Mouse (Mus musculus) lung, postnatal 0 days (tissue): ENCODE data around the gene Rb1. TPM values are rescaled to one million over a fixed set of nuclear protein-coding genes. Genes with fewer than 3 reads are reported as not detected.
A peak's percentile ranks its signal among the peaks of the same experiment; 100 is the strongest.

ENCODE experiments used
- ATAC-seq: fragments of 200-750 bp; cut with Nextera tagmentation; 2 replicates; pipeline ENCODE4 v1.8.0; 2017; ENCODE audit warnings: moderate library complexity
- DNase-seq: peaks from one replicate; pipeline ENCODE4 v3.0.0-alpha.2; 2016; ENCODE audit warnings: low spot score
- H3K27ac ChIP-seq: fragments of 300-500 bp; sonication (generic); 2 replicates; pipeline ENCODE4 v1.5.1; 2014; ENCODE audit warnings: antibody characterized with exemption, mild to moderate bottlenecking, low read length, mixed read lengths
- H3K27me3 ChIP-seq: fragments of 300-500 bp; sonication (generic); replicated peaks from 2 replicates; pipeline ENCODE4 v1.6.1; 2014; ENCODE audit warnings: low read length, mixed read lengths; ENCODE audit not compliant: insufficient read depth
- H3K36me3 ChIP-seq: fragments of 300-500 bp; sonication (generic); 2 replicates; pipeline ENCODE4 v1.6.1; 2014; ENCODE audit warnings: low read length, mixed read lengths; ENCODE audit not compliant: insufficient read depth
- H3K4me1 ChIP-seq: fragments of 300-500 bp; sonication (generic); 2 replicates; pipeline ENCODE4 v1.6.1; 2014; ENCODE audit warnings: antibody characterized with exemption, low read depth, low read length, mixed read lengths; ENCODE audit not compliant: insufficient read depth
- H3K4me2 ChIP-seq: fragments of 300-500 bp; sonication (generic); replicated peaks from 2 replicates; pipeline ENCODE4 v1.6.1; 2014; ENCODE audit warnings: low read depth, mild to moderate bottlenecking, low read length, moderate library complexity, mixed read lengths
- H3K4me3 ChIP-seq: fragments of 300-500 bp; sonication (generic); 2 replicates; pipeline ENCODE4 v1.5.1; 2014; ENCODE audit warnings: low read depth, low read length
- H3K9ac ChIP-seq: fragments of 300-500 bp; sonication (generic); replicated peaks from 2 replicates; pipeline ENCODE4 v1.6.1; 2014; ENCODE audit warnings: low read depth, mild to moderate bottlenecking
- H3K9me3 ChIP-seq: fragments of 300-500 bp; sonication (generic); 2 replicates; pipeline ENCODE4 v1.6.1; 2016; ENCODE audit warnings: low read length, mixed read lengths
- CTCF ChIP-seq: IDR thresholded peaks from 2 replicates; pipeline ENCODE4 v1.5.1; 2016; ENCODE audit warnings: antibody characterized with exemption, mild to moderate bottlenecking
- EP300 ChIP-seq: IDR thresholded peaks from 2 replicates; pipeline ENCODE4 v1.6.1; 2016; ENCODE audit warnings: antibody characterized with exemption, mild to moderate bottlenecking, control low read depth
- WGBS: fragments of 180-500 bp; shearing (Covaris S2); extraction: QIAGEN DNeasy Blood & Tissue Kit; methylation state at CpG from one replicate; pipeline ENCODE4 v1.1.7; 2014; 5-methylcytosine and 5-hydroxymethylcytosine counted together
- polyA plus RNA-seq: library from polyadenylated mRNA; unstranded; fragments of >200 nt; fragmentation: Nextera tagmentation; extraction: Ambion mirVana; gene quantifications from 2 replicates; pipeline ENCODE4 v1.2.1, GENCODE M21; 2015

Gene Rb1
- polyA plus RNA-seq, 1 experiment from 2014 or later = 14.7 TPM

GRCm38 (mm10) chr14:73250056-73250455, 75.6 kb downstream of the Rb1 start:
- Histone ChIP-seq H3K9me3 (no peaks in the 10 kb centered on the region), H3K9ac (no peak overlapping the region), H3K4me2 (no peak overlapping the region), H3K4me3 (no peak overlapping the region), H3K27ac (no peak overlapping the region), H3K27me3 (no peaks in the 10 kb centered on the region), H3K4me1 (no peaks in the 10 kb centered on the region), H3K36me3 (no peaks in the 10 kb centered on the region)
- WGBS = 99% methylated on average over 2 of the region's 2 CpGs
- no peak for DNase-seq
- ATAC-seq = no peak
- TF ChIP-seq EP300 (no peak), CTCF (no peak)

- no peak overlapping the region for H3K27ac ChIP-seq
- no peaks in the 10 kb centered on the region for H3K36me3 ChIP-seq
- no peaks in the 10 kb centered on the region for H3K9me3 ChIP-seq
- no peak overlapping the region for H3K4me2 ChIP-seq
- 88% methylated on average over 2 of the region's 2 CpGs for WGBS
- H3K4me1 ChIP-seq = no peaks in the 10 kb centered on the region
- no peak for DNase-seq
- no peak for ATAC-seq
- H3K4me3 ChIP-seq = no peak overlapping the region
- no peaks in the 10 kb centered on the region for H3K27me3 ChIP-seq
- no peak for TF ChIP-seq EP300
- no peak for TF ChIP-seq CTCF
- no peak overlapping the region for H3K9ac ChIP-seq
Measured at GRCm38 (mm10) chr14:73244061-73244597, 81.5 kb downstream of the Rb1 start.

GRCm38 (mm10) chr14:73239857-73240256, 85.8 kb downstream of the Rb1 start:
- Histone ChIP-seq H3K27me3 (no peaks in the 10 kb centered on the region), H3K9ac (no peak overlapping the region), H3K4me2 (no peak overlapping the region), H3K4me1 (peaks cover 4% of the 10 kb centered on the region; the same call in 1 of the 2 replicates), H3K27ac (no peak overlapping the region), H3K36me3 (no peaks in the 10 kb centered on the region), H3K9me3 (no peaks in the 10 kb centered on the region), H3K4me3 (no peak overlapping the region; the same call in 1 of the 2 replicates)
- ATAC-seq (no peak), DNase-seq (peak; percentile 38)
- 16% methylated on average over 3 of the region's 3 CpGs for WGBS
- TF ChIP-seq EP300 = no peak
- no peak for TF ChIP-seq CTCF

- Histone ChIP-seq H3K27ac (peak overlapping the region; percentile 89), H3K9ac (peak overlapping the region; percentile 73), H3K4me3 (peak overlapping the region; percentile 56), H3K4me1 (peaks cover 9% of the 10 kb centered on the region; the same call in 1 of the 2 replicates), H3K9me3 (no peaks in the 10 kb centered on the region), H3K27me3 (no peaks in the 10 kb centered on the region), H3K36me3 (no peaks in the 10 kb centered on the region), H3K4me2 (peak overlapping the region; percentile 59)
- whole genome bisulfite sequencing = under 1% methylated on average over 6 of the region's 6 CpGs
- DNase-seq (peak; percentile 53), ATAC-seq (no peak)
- TF ChIP-seq EP300 (no peak), CTCF (no peak)
Measured at GRCm38 (mm10) chr14:73239291-73239690, 86.3 kb downstream of the Rb1 start.

GRCm38 (mm10) chr14:73238498-73239250, 86.9 kb downstream of the Rb1 start:
- Histone ChIP-seq H3K4me3 (peak overlapping the region; percentile 56), H3K36me3 (no peaks in the 10 kb centered on the region), H3K27ac (peak overlapping the region; percentile 89), H3K27me3 (no peaks in the 10 kb centered on the region), H3K9me3 (no peaks in the 10 kb centered on the region), H3K4me2 (peak overlapping the region; percentile 59), H3K4me1 (peaks cover 11% of the 10 kb centered on the region; the same call in 1 of the 2 replicates), H3K9ac (peak overlapping the region; percentile 73)
- TF ChIP-seq CTCF (no peak), EP300 (no peak)
- under 1% methylated on average over 20 of the region's 20 CpGs for WGBS
- ATAC-seq (peak; percentile 83), DNase-seq (peak; percentile 82)

GRCm38 (mm10) chr14:73237848-73238321, 87.7 kb downstream of the Rb1 start, which contains the start of gene Lpar6:
Gene Lpar6 (plus strand): TSS chr14:73237895.
- peaks cover 11% of the 10 kb centered on the region; the same call in 1 of the 2 replicates for H3K4me1 ChIP-seq
- H3K9ac ChIP-seq = peak within 1 kb of the TSS; percentile 73
- no peaks in the 10 kb centered on the region for H3K27me3 ChIP-seq
- no peaks in the 10 kb centered on the region for H3K9me3 ChIP-seq
- ATAC-seq (peak; percentile 90), DNase-seq (peak; percentile 94)
- H3K36me3 ChIP-seq = no peaks in the 10 kb centered on the region
- 0% methylated on average over 19 of the region's 19 CpGs for WGBS
- TF ChIP-seq EP300 (peak; percentile 48; the same call in 1 of the 2 replicates), CTCF (no peak)
- peak within 1 kb of the TSS; percentile 89 for H3K27ac ChIP-seq
- H3K4me2 ChIP-seq = peak within 1 kb of the TSS; percentile 59
- H3K4me3 ChIP-seq = peak within 1 kb of the TSS; percentile 56
